Mouse (Mus musculus) MEL (cell line): ENCODE measurements at regions not wholly inside any gene's neighbourhood (a gene's known extent, or its start where the extent isn't known, plus 50 kb on each side); places are given as distances from the start of the nearest gene placed in this dataset.

Experiments
- DNase-seq: peaks from one replicate; pipeline ENCODE4 v3.0.0; 2011; ENCODE audit warnings: low read depth, low spot score
- H3K27ac ChIP-seq: 2 replicates; pipeline ENCODE4 v1.5.1; 2012; ENCODE audit warnings: low read depth, mild to moderate bottlenecking, control low read depth, low read length, moderate library complexity; ENCODE audit not compliant: control insufficient read depth
- H3K27me3 ChIP-seq, 2 experiments: fragments of 150-350 bp in 1 of 2; sonication (generic) in 1 of 2; 2 replicates each; pipeline ENCODE4 v1.6.1; 2012; ENCODE audit warnings: low read length in 2 of 2, mild to moderate bottlenecking in 2 of 2, improper control_type of control experiment in 1 of 2, moderate library complexity in 1 of 2; ENCODE audit not compliant: insufficient read depth in 2 of 2, control insufficient read depth in 1 of 2
- H3K36me3 ChIP-seq, 2 experiments: 2 replicates each; pipeline ENCODE4 v1.6.1; 2012 to 2014; ENCODE audit warnings: low read length in 2 of 2, improper control_type of control experiment in 1 of 2, inconsistent platforms in 1 of 2, mild to moderate bottlenecking in 1 of 2; ENCODE audit not compliant: insufficient read depth in 2 of 2, control insufficient read depth in 1 of 2
- H3K4me1 ChIP-seq, 2 experiments: fragments of 150-350 bp in 1 of 2; sonication (generic) in 1 of 2; 2 replicates each; pipeline ENCODE4 v1.6.1; 2012; ENCODE audit warnings: low read length in 2 of 2, improper control_type of control experiment in 1 of 2, mild to moderate bottlenecking in 1 of 2; ENCODE audit not compliant: insufficient read depth in 2 of 2, control insufficient read depth in 1 of 2
- H3K4me3 ChIP-seq, 2 experiments: fragments of 150-350 bp in 1 of 2; sonication (generic) in 1 of 2; 2 replicates each; pipeline ENCODE4 v1.5.1; 2012; ENCODE audit warnings: low read depth in 2 of 2, low read length in 2 of 2, mild to moderate bottlenecking in 2 of 2, moderate library complexity in 2 of 2, control low read depth in 1 of 2, improper control_type of control experiment in 1 of 2; ENCODE audit not compliant: control insufficient read depth in 1 of 2, insufficient read depth in 1 of 2
- H3K79me2 ChIP-seq: 2 replicates; pipeline ENCODE4 v1.6.1; 2012; ENCODE audit warnings: mild to moderate bottlenecking, low read length, moderate library complexity; ENCODE audit not compliant: control insufficient read depth, poor library complexity, insufficient read depth
- H3K9ac ChIP-seq: 2 replicates; pipeline ENCODE4 v1.6.1; 2012; ENCODE audit warnings: low read depth, mild to moderate bottlenecking, control low read depth, low read length, moderate library complexity; ENCODE audit not compliant: control insufficient read depth, poor library complexity, severe bottlenecking
- H3K9me3 ChIP-seq: fragments of 150-350 bp; sonication (generic); replicated peaks from 2 replicates; pipeline ENCODE4 v1.6.1; 2012; ENCODE audit warnings: mild to moderate bottlenecking, low read length, improper control_type of control experiment, moderate library complexity; ENCODE audit not compliant: insufficient read depth
- BHLHE40 ChIP-seq: IDR thresholded peaks from 2 replicates; pipeline ENCODE4 v1.6.1; 2012; ENCODE audit warnings: low read depth, mild to moderate bottlenecking, inconsistent platforms, low read length, improper control_type of control experiment, borderline replicate concordance
- CHD1 ChIP-seq: IDR thresholded peaks from 2 replicates; pipeline ENCODE4 v1.6.1; 2012; ENCODE audit warnings: low read depth, mild to moderate bottlenecking, inconsistent platforms, low read length, improper control_type of control experiment
- CHD2 ChIP-seq: IDR thresholded peaks from 2 replicates; pipeline ENCODE4 v1.6.1; 2011; ENCODE audit warnings: low read length, improper control_type of control experiment
- ELF1 ChIP-seq: IDR thresholded peaks from 2 replicates; pipeline ENCODE4 v1.6.1; 2014; ENCODE audit warnings: low read depth, mild to moderate bottlenecking, inconsistent platforms, low read length, improper control_type of control experiment, moderate library complexity
- ETS1 ChIP-seq: IDR thresholded peaks from 2 replicates; pipeline ENCODE4 v1.6.1; 2012; ENCODE audit warnings: low read depth, mild to moderate bottlenecking, inconsistent platforms, low read length, improper control_type of control experiment, moderate library complexity
- GABPA ChIP-seq: IDR thresholded peaks from 2 replicates; pipeline ENCODE4 v1.6.1; 2012; ENCODE audit warnings: low read depth, mild to moderate bottlenecking, inconsistent platforms, low read length, improper control_type of control experiment, moderate library complexity
- GATA1 ChIP-seq: IDR thresholded peaks from 2 replicates; pipeline ENCODE4 v1.6.1; 2011; ENCODE audit warnings: low read depth, low read length, improper control_type of control experiment
- JUND ChIP-seq: IDR thresholded peaks from 2 replicates; pipeline ENCODE4 v1.6.1; 2011; ENCODE audit warnings: low read depth, mild to moderate bottlenecking, improper control_type of control experiment, low read length
- KAT2A ChIP-seq: conservative IDR thresholded peaks from 2 replicates; pipeline ENCODE4 v1.6.1; 2012; ENCODE audit warnings: low read depth, low read length, improper control_type of control experiment, inconsistent platforms
- MAX ChIP-seq: IDR thresholded peaks from 2 replicates; pipeline ENCODE4 v1.6.1; 2011; ENCODE audit warnings: low read length, improper control_type of control experiment
- MEF2A ChIP-seq: IDR thresholded peaks from 2 replicates; pipeline ENCODE4 v1.6.1; 2014; ENCODE audit warnings: low read depth, mild to moderate bottlenecking, inconsistent platforms, low read length, improper control_type of control experiment; ENCODE audit not compliant: poor library complexity, insufficient replicate concordance, severe bottlenecking; ENCODE audit errors: extremely low read depth
- MXI1 ChIP-seq: IDR thresholded peaks from 2 replicates; pipeline ENCODE4 v1.6.1; 2011; ENCODE audit warnings: mild to moderate bottlenecking, low read depth, low read length, improper control_type of control experiment
- MYB ChIP-seq: IDR thresholded peaks from 2 replicates; pipeline ENCODE4 v1.6.1; 2011; ENCODE audit warnings: mild to moderate bottlenecking, low read depth, low read length, improper control_type of control experiment
- MYC ChIP-seq: IDR thresholded peaks from 2 replicates; pipeline ENCODE4 v1.6.1; 2011; ENCODE audit warnings: low read depth, mild to moderate bottlenecking, low read length, improper control_type of control experiment, moderate library complexity
- NELFE ChIP-seq: IDR thresholded peaks from 2 replicates; pipeline ENCODE4 v1.6.1; 2011; ENCODE audit warnings: low read depth, low read length, improper control_type of control experiment
- POLR2A ChIP-seq, 2 experiments: IDR thresholded peaks; 2 replicates each; pipeline ENCODE4 v1.6.1; 2011 to 2012; ENCODE audit warnings: low read length in 2 of 2, mild to moderate bottlenecking in 2 of 2, control low read depth in 1 of 2, improper control_type of control experiment in 1 of 2, low read depth in 1 of 2, moderate library complexity in 1 of 2; ENCODE audit not compliant: control insufficient read depth in 1 of 2, insufficient read depth in 1 of 2, poor library complexity in 1 of 2
- POLR2AphosphoS2 ChIP-seq: IDR thresholded peaks from 2 replicates; pipeline ENCODE4 v1.6.1; 2011; ENCODE audit warnings: low read length, improper control_type of control experiment
- POLR2AphosphoS5 ChIP-seq: IDR thresholded peaks from 2 replicates; pipeline ENCODE4 v1.6.1; 2012; ENCODE audit warnings: low read depth, borderline replicate concordance, mild to moderate bottlenecking, inconsistent platforms, low read length, moderate library complexity, mixed read lengths
- SMC3 ChIP-seq: IDR thresholded peaks from 2 replicates; pipeline ENCODE4 v1.6.1; 2011; ENCODE audit warnings: low read depth, low read length, improper control_type of control experiment
- TBP ChIP-seq: IDR thresholded peaks from 2 replicates; pipeline ENCODE4 v1.8.0; 2011; ENCODE audit warnings: low read depth, low read length, improper control_type of control experiment
- UBTF ChIP-seq: IDR thresholded peaks from 2 replicates; pipeline ENCODE4 v1.6.1; 2012; ENCODE audit warnings: low read depth, mild to moderate bottlenecking, inconsistent platforms, low read length, improper control_type of control experiment, moderate library complexity, borderline replicate concordance; ENCODE audit not compliant: insufficient read depth
- USF2 ChIP-seq, 2 experiments: IDR thresholded peaks; 2 replicates each; pipeline ENCODE4 v1.6.1; 2011 to 2012; ENCODE audit warnings: improper control_type of control experiment in 2 of 2, low read length in 2 of 2, borderline replicate concordance in 1 of 2, inconsistent platforms in 1 of 2, low read depth in 1 of 2, mild to moderate bottlenecking in 1 of 2; ENCODE audit not compliant: insufficient read depth in 1 of 2
- ZC3H11A ChIP-seq: IDR thresholded peaks from 2 replicates; pipeline ENCODE4 v1.6.1; 2012; ENCODE audit warnings: low read depth, mild to moderate bottlenecking, inconsistent platforms, low read length, improper control_type of control experiment
- ZMIZ1 ChIP-seq: IDR thresholded peaks from 2 replicates; pipeline ENCODE4 v1.6.1; 2012; ENCODE audit warnings: low read depth, mild to moderate bottlenecking, inconsistent platforms, low read length, improper control_type of control experiment, moderate library complexity
- ZNF384 ChIP-seq: IDR thresholded peaks from 2 replicates; pipeline ENCODE4 v1.6.1; 2012; ENCODE audit warnings: low read depth, mild to moderate bottlenecking, inconsistent platforms, low read length, improper control_type of control experiment

DNA sequence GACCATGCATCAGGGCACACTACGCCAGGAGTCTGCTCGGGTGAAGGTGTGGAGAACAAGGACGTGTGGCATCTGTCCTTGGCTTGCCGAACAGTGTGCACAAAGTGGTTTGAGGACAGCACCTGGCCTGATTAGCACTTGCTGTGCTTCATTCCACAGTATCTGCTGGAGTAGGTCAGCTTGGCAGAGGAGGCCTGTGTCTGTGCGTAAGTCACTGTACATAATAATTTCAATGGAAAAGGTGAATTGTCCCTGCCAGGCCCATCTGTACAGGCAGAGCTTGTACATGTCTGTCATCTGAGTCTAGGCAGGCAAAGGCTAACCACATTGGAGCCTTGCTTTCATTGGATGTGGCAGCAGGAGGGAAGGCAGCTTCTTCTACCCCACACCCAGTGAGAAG lies 979.5 kb upstream of the Car8 start:
- H3K36me3 ChIP-seq, result no peaks in the 10 kb centered on the region
- no peak overlapping the region for H3K27ac ChIP-seq
- H3K4me3 ChIP-seq, result no peak overlapping the region
- H3K9ac ChIP-seq, result no peak overlapping the region
- no peak for DNase-seq
- no peaks in the 10 kb centered on the region for H3K4me1 ChIP-seq
- H3K9me3 ChIP-seq, result no peaks in the 10 kb centered on the region
- no peaks in the 10 kb centered on the region for H3K79me2 ChIP-seq
- TF ChIP-seq ZMIZ1, result no peak
- TF ChIP-seq ZC3H11A, result no peak
- TF ChIP-seq USF2 (IDR thresholded peaks at IDR 0.05; ENCODE audit: borderline replicate concordance in 1 of 2, insufficient read depth in 1 of 2, low read depth in 1 of 2, low read length in 2 of 2), result no peak
- TF ChIP-seq GABPA, result no peak
- no peak for TF ChIP-seq MXI1
- no peak for TF ChIP-seq POLR2AphosphoS2
- TF ChIP-seq POLR2AphosphoS5, result no peak
- no peak for TF ChIP-seq MEF2A
- no peak for TF ChIP-seq SMC3
- TF ChIP-seq JUND, result no peak
- TF ChIP-seq TBP, result no peak
- no peak for TF ChIP-seq POLR2A (IDR thresholded peaks at IDR 0.05; ENCODE audit: control insufficient read depth in 1 of 2, insufficient read depth in 1 of 2, low read depth in 1 of 2, low read length in 2 of 2, poor library complexity in 1 of 2)
- TF ChIP-seq ELF1, result no peak
- no peak for TF ChIP-seq UBTF
- no peak for TF ChIP-seq MYC
- TF ChIP-seq MAX, result no peak
- no peak for TF ChIP-seq NELFE
- TF ChIP-seq CHD2, result no peak
- TF ChIP-seq GATA1, result no peak
- TF ChIP-seq MYB, result no peak
- H3K27me3 ChIP-seq, result no peaks in the 10 kb centered on the region; a peak in 1 of 4 replicates

GRCm38 (mm10) chr4:9208606-9209005 lies 969.8 kb upstream of the Car8 start:
- Histone ChIP-seq H3K9me3 (no peaks in the 10 kb centered on the region), H3K36me3 (no peaks in the 10 kb centered on the region), H3K4me3 (no peak overlapping the region), H3K27me3 (no peaks in the 10 kb centered on the region), H3K79me2 (no peaks in the 10 kb centered on the region), H3K27ac (no peak overlapping the region), H3K4me1 (no peaks in the 10 kb centered on the region), H3K9ac (no peak overlapping the region)
- TF ChIP-seq JUND, result no peak
- TF ChIP-seq ETS1, result no peak
- no peak for TF ChIP-seq CHD1
- TF ChIP-seq ELF1, result no peak
- no peak for TF ChIP-seq ZMIZ1
- no peak for TF ChIP-seq BHLHE40
- no peak for TF ChIP-seq ZNF384
- TF ChIP-seq KAT2A, result no peak
- DNase-seq, result no peak
